Mouse (Mus musculus) neural tube, postnatal 0 days (tissue): ENCODE data around the gene Spata2l. TPM values are rescaled to one million over a fixed set of nuclear protein-coding genes. Genes with fewer than 3 reads are reported as not detected.

Experiments
- polyA plus RNA-seq: library from polyadenylated mRNA; unstranded; fragments of >200 nt; fragmentation: Nextera tagmentation; extraction: Ambion mirVana; gene quantifications from 2 replicates; pipeline ENCODE4 v1.2.1, GENCODE M21; 2015

Spata2l gene
- polyA plus RNA-seq: 18.3 and 18.5 TPM in 2 replicates

DNA sequence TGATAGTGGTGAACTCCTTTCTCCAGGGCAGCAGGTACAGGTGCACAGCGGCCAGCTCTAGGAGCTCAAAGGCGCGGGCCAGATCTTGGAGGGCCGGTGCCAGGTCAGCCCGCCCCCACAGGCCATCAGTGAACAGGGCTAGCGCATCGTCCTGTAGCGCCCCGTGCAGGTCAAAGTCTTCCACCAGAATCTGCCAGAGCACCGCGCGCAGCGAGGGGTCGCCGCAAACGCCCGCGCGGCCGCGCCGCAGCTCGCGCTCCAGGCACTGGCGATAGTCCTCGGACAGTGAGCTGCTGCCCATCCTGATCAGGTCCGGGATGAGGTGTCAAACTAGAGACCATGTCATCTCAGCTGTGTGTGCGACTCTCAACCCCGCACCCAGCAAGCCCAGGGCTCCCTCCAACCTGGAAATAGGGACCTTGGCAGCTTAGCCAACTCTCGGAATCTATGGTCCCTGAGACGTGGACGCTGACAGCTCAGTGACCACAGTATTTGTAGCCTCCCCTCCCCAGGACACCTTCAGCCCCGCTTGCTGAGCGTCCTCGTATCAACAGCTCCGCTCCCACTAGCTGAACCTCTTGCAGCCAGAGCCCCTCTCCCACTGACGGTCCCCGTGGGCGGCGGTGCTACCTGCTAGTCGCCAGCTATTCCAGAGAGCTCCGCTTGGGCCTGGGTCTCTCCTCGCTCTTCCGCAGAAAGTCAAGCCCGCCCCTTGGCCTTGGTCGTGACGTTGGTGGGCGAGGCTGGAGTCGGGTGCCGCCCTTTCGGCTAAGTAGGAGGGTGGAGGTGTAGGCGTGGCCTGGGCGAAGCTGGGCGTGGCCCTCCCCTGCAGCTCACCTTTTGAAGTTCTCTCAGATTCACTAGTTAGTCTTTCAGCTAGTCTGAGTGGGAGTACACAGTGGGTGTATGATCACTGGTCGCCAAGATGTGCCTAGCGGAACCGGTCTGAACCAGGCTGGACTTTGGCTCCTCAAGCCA lies at the start of gene Spata2l:
Gene Spata2l, minus strand, starts transcription at position 714 of the 978 bp plus-strand sequence.

DNA sequence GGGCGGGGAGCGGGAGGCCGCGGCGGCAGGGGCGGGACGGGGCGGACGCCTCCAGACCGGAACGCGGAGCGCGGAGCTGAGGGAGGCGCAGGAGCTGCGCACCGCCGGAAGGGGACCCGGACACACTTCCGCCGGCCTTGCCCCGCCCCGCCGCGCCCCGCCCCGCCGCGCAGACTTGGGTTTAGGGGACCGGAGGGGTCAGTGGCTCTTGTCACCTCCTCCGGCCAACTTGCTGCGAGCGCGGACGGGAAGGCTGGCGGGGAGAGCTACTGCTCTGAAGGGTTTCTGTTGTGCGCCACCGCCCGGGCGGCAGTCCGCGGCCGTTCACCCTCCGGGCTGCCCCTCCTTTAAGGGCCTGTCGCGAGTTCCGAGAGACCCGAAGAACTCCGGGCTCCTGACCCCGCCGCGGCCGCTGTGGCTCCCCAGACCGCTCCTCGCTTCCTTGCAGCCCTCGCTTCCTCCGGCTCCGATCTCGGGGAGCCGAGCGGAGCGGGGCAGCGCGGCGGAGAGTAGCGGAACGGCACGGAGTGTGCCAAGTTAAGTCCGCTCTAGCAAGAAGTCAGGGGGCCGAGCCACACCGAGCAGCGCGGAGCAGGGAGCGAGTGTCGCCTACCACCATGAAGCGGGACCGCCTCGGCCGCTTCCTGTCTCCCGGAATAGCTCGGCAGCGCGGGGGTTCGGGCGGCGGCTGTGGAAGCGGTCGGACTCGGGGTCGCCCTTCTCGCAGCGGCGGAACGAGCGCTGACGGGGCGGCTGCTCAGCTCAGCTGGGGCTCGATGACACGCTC lies 18.3 kb upstream of the Spata2l start, which contains the start of the genes Zfp276 and Vps9d1:
Gene Zfp276, plus strand, starts transcription at position 97 of the 787 bp plus-strand sequence.
Gene Vps9d1, minus strand, starts transcription at position 250 of the 787 bp plus-strand sequence.

DNA sequence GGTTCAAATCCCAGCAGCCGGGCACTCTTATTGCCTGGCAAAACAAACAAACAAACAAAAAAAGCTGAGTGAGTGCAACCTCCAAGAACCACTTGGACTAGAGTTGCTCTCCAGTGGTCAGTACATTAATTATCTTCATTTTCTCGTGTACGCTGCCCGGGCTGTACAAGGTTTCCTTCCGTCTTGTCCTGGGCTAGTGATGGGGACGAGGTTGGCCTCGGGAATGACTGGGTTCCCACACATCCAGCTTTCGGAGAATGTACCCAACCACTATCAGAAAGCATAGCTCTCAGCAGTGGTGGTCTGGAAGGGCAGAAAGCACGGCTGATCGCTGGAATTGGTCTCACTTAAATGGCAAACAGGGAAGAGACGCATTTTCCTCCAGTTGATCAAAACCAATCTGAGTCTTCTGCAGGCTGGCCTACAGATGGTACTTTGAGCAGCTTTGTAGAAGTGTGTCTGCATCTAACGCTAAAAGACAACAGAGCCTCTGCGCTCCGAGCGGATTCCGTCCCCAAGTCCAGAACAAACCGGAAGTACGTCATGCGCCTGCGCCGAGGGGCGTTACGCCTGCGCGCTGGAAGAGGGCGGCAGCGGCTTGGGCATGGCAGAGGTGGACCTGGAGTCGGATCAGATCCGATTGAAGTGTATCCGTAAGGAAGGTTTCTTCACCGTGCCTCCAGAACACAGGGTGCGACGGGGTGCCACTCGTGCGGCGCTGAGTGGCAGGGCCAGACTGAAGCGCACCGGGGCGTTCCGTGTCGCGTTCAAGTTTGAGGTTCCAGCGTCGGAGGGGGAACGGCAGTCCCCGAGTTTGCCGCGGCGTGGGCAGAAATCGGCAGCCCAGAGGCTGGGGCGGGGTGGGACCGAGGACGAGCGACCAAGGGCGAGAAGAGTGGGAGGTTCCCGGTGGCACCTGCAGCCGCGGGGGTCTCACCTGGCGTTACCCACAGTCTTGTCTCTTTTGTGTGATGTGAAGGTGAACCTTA lies 11.5 kb downstream of the Spata2l start, which contains the start of gene Cdk10:
Gene Cdk10, plus strand, starts transcription at position 565 of the 989 bp plus-strand sequence.

DNA sequence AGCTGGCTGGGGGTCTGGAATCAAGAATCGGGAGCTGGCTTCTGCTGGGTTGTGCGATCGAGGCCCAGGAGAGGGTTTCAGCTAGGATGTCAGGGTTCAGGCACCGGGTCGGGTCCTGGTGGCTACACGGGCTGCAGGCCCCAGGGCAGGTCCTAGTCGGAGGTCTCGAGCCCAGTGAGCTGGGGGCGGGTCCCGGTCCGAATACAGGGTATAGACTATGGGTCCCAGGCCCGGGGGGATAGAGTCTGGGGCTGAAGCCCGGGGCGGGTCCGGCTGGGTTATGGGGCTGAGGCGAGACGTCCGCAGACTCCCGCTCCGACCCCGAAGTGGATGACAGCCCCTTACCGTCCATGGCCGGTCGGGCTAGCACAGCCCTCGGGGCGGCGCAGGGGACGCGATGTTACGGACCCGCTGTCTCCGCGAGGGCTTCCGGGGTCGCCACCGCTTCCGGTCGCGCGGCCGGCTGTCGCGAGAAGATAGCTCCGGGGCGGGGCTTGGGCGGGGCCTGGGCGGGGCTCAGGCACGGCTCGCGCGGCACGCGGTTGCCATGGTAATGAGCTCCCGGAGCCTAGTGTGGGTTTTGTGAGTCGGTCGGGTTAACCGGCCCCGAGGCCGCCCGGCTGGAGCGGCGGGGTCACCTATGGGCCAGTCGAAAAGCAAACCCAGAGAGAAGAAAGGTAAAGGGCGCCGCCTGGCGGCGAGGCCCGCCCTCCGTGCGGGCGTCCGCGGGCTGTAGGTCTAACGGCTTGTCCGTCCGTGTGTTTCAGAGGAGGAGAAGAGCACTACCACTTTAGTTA lies 23.5 kb downstream of the Spata2l start, which contains the start of the genes Chmp1a and Spata33:
Gene Chmp1a, minus strand, starts transcription at position 443 of the 797 bp plus-strand sequence.
Gene Spata33, plus strand, starts transcription at position 512 of the 797 bp plus-strand sequence.

DNA sequence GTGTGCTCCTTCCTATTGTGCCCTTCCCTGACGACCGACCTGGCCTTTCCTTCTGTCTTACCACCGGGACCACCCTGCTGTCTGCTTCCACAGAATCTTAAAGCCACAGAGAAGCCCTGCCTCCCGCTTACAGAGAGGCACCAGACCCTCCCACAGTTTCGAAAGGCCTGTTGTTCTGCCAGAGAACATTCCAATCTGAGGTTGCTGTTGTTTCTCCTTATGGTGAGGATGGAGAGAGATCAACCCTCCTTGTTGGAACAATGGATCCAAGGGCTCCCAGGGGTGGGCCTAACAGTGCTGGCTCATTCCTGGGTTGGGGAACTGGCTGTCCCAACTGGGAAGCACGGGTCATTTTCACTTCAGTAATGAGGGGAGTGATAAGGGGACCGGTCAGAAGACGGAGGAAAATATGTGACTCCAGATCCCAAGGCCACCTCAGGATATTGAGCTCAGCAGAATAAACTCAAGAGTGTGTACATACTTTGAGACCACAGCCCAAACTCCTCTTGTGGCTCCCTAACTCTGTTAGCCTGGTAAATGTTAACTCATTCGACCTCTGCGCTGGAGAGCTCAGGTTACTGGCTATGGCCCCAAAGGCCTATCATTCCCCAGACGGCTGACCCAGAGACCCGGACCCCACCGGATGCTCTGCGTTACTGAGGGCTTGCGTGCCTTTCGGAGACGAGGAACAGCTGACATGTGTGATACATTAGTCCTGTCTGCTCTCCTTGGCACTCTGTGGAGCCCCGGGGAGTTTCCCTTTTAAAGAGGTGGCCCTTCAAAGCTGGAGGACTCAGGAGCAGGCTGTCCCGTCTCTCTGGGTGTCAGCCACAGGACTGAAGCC lies 50.2 kb downstream of the Spata2l start, which contains the start of gene Dpep1:
Gene Dpep1, plus strand, starts transcription at position 677 of the 844 bp plus-strand sequence.

Other genes with a start within 250 kb of the Spata2l start
- 77.8 and 81.7 TPM in 2 replicates for gene Ankrd11, start 194.0 kb downstream of the Spata2l start, polyA plus RNA-seq
- gene Spg7, start 173.3 kb downstream of the Spata2l start, polyA plus RNA-seq: 47.6 and 54.2 TPM in 2 replicates
- 727 and 861 TPM in 2 replicates for gene Rpl13, start 133.9 kb downstream of the Spata2l start, polyA plus RNA-seq
- gene Cpne7, start 118.9 kb downstream of the Spata2l start, polyA plus RNA-seq: 8.8 and 11.8 TPM in 2 replicates
- gene Sult5a1, start 77.9 kb downstream of the Spata2l start, polyA plus RNA-seq: 3.3 and 4.5 TPM in 2 replicates
- 1.4 and 2.3 TPM in 2 replicates for gene Dpep1, start 50.0 kb downstream of the Spata2l start, polyA plus RNA-seq
- 159 and 169 TPM in 2 replicates for gene Chmp1a, start 23.5 kb downstream of the Spata2l start, polyA plus RNA-seq
- 8.6 and 8.8 TPM in 2 replicates for gene Spata33, start 23.4 kb downstream of the Spata2l start, polyA plus RNA-seq
- 41.0 and 46.2 TPM in 2 replicates for gene Cdk10, start 11.4 kb downstream of the Spata2l start, polyA plus RNA-seq
- 15.3 and 18.2 TPM in 2 replicates for gene Zfp276, start 18.0 kb upstream of the Spata2l start, polyA plus RNA-seq
- 54.6 and 63.7 TPM in 2 replicates for gene Vps9d1, start 18.1 kb upstream of the Spata2l start, polyA plus RNA-seq
- 3.0 and 7.2 TPM in 2 replicates for gene Fanca, start 82.3 kb upstream of the Spata2l start, polyA plus RNA-seq
- 31.8 and 35.0 TPM in 2 replicates for gene Spire2, start 96.5 kb upstream of the Spata2l start, polyA plus RNA-seq
- 411 and 449 TPM in 2 replicates for gene Tcf25, start 137.5 kb upstream of the Spata2l start, polyA plus RNA-seq
- 0.06 TPM in 1 of 2 replicates, not detected in the other for gene Mc1r, start 170.9 kb upstream of the Spata2l start, polyA plus RNA-seq
- 1,123 and 1,326 TPM in 2 replicates for gene Tubb3, start 175.2 kb upstream of the Spata2l start, polyA plus RNA-seq
- 36.5 and 39.5 TPM in 2 replicates for gene Def8, start 187.3 kb upstream of the Spata2l start, polyA plus RNA-seq
- gene Afg3l1, start 241.7 kb upstream of the Spata2l start, polyA plus RNA-seq: 35.4 and 38.7 TPM in 2 replicates